In the genomic region with DNA sequence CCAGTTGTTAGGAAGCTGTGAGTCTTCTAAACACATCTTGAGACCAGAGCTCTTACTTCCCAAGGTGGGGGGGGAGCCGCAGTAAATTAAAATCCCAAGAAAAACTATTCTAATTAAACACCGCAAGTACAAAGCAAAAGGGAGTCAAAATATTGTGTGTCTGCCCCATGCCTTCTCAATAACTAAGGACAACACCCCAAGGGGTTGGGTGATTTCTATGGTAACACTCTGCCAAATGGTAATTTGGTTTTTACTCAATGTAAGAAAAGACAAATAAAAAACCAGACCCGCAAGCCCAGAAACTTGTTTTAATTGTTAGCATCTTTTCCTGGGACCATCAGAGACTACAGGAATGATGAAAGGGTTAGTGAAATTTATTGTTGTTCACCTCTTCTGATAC, we compare ENCODE assay signal across 16 mouse cellular contexts.
DNase-seq lines count a peak whose midpoint lies in the region; ATAC-seq and TF ChIP-seq lines count a peak whose summit lies in the region.
"Had no signal": no experiment of that assay in that cellular context is flagged by ENCODE, and none has a peak within 500 bp of the region (broad histone marks: within the 10 kb centered on the region; RNA-seq: fewer than 3 reads in every experiment).

No protein-coding gene starts in this region.

- 10% methylated on average over 3 of the region's 3 CpGs for WGBS in forebrain, embryonic 15.5 days
- 64% methylated on average over 3 of the region's 3 CpGs for WGBS in hindbrain, embryonic 10.5 days
- WGBS in limb, embryonic 10.5 days, result 49% methylated on average over 3 of the region's 3 CpGs
- WGBS in midbrain, postnatal 0 days, result 46% methylated on average over 3 of the region's 3 CpGs

- H3K9me3 ChIP-seq in forebrain, embryonic 15.5 days, result no peaks in the 10 kb centered on the region
- H3K9me3 ChIP-seq in hindbrain, embryonic 10.5 days, result no peaks in the 10 kb centered on the region
- H3K9me3 ChIP-seq in limb, embryonic 10.5 days (replicated peaks), result no peaks in the 10 kb centered on the region
- no peaks in the 10 kb centered on the region for H3K9me3 ChIP-seq in midbrain, postnatal 0 days (ENCODE audit: low read length)
- H3K9me3 ChIP-seq: heart, embryonic 12.5 days; intestine, embryonic 15.5 days; limb, embryonic 15.5 days had no signal

- H3K27me3 ChIP-seq in forebrain, embryonic 15.5 days, result no peaks in the 10 kb centered on the region
- no peaks in the 10 kb centered on the region for H3K27me3 ChIP-seq in hindbrain, embryonic 10.5 days (ENCODE audit: insufficient read depth, poor library complexity, severe bottlenecking)
- H3K27me3 ChIP-seq in limb, embryonic 10.5 days (ENCODE audit: low read depth, poor library complexity, severe bottlenecking), result no peaks in the 10 kb centered on the region
- H3K27me3 ChIP-seq in midbrain, postnatal 0 days (ENCODE audit: insufficient read depth, low read length), result no peaks in the 10 kb centered on the region
- H3K27me3 ChIP-seq: heart, embryonic 12.5 days; intestine, embryonic 15.5 days had no signal

- DNase-seq in hindbrain, embryonic 10.5 days (ENCODE audit: low spot score), result no peak
- DNase-seq in limb, embryonic 10.5 days (ENCODE audit: low spot score), result peak; percentile 21
- no peak for DNase-seq in midbrain, postnatal 0 days (ENCODE audit: low spot score)
- no peak for DNase-seq in cerebellum, adult 11 months
- DNase-seq in adrenal gland, adult 2 months, result no peak
- DNase-seq: cerebellum, postnatal 25 days; gastrocnemius, postnatal 25 days; kidney, postnatal 10 days; lung, postnatal 14 days; spleen, adult 18-20 months; thymus, adult 18-20 months had no signal

- H3K27ac ChIP-seq in forebrain, embryonic 15.5 days (replicated peaks), result peak overlapping the region; percentile 68
- peak overlapping the region; percentile 78 for H3K27ac ChIP-seq in hindbrain, embryonic 10.5 days
- H3K27ac ChIP-seq in limb, embryonic 10.5 days, result no peak overlapping the region
- no peak overlapping the region for H3K27ac ChIP-seq in midbrain, postnatal 0 days (ENCODE audit: low read depth, low read length)
- H3K27ac ChIP-seq: intestine, embryonic 15.5 days; limb, embryonic 15.5 days had no signal

- H3K4me1 ChIP-seq in forebrain, embryonic 15.5 days, result peaks cover 25% of the 10 kb centered on the region
- H3K4me1 ChIP-seq in hindbrain, embryonic 10.5 days (replicated peaks), result peaks cover 67% of the 10 kb centered on the region
- peaks cover 49% of the 10 kb centered on the region for H3K4me1 ChIP-seq in limb, embryonic 10.5 days
- H3K4me1 ChIP-seq in midbrain, postnatal 0 days (ENCODE audit: insufficient read depth, low read length), result peaks cover 5% of the 10 kb centered on the region; the same call in 1 of the 2 replicates
- H3K4me1 ChIP-seq: intestine, embryonic 15.5 days; limb, embryonic 15.5 days had no signal

- H3K4me3 ChIP-seq in forebrain, embryonic 15.5 days, result no peak overlapping the region
- H3K4me3 ChIP-seq in hindbrain, embryonic 10.5 days, result no peak overlapping the region
- no peak overlapping the region for H3K4me3 ChIP-seq in limb, embryonic 10.5 days
- H3K4me3 ChIP-seq in midbrain, postnatal 0 days (ENCODE audit: low read depth, low read length), result no peak overlapping the region
- H3K4me3 ChIP-seq: heart, embryonic 12.5 days; intestine, embryonic 15.5 days; limb, embryonic 15.5 days had no signal

- TF ChIP-seq CTCF in midbrain, postnatal 0 days (IDR thresholded peaks at IDR 0.05), result no peak

- H3K36me3 ChIP-seq in forebrain, embryonic 15.5 days, result no peaks in the 10 kb centered on the region
- H3K36me3 ChIP-seq in hindbrain, embryonic 10.5 days, result no peaks in the 10 kb centered on the region
- H3K36me3 ChIP-seq in limb, embryonic 10.5 days, result no peaks in the 10 kb centered on the region
- H3K36me3 ChIP-seq in midbrain, postnatal 0 days (ENCODE audit: insufficient read depth, low read length), result no peaks in the 10 kb centered on the region
- H3K36me3 ChIP-seq: heart, embryonic 12.5 days; intestine, embryonic 15.5 days; limb, embryonic 15.5 days had no signal

- no peak overlapping the region for H3K9ac ChIP-seq in forebrain, embryonic 15.5 days (replicated peaks)
- no peak overlapping the region for H3K9ac ChIP-seq in midbrain, postnatal 0 days (replicated peaks; ENCODE audit: low read length, poor library complexity, severe bottlenecking)
- H3K9ac ChIP-seq: heart, embryonic 12.5 days; intestine, embryonic 15.5 days; limb, embryonic 15.5 days had no signal

- peak overlapping the region; percentile 8; the same call in 1 of the 2 replicates for H3K4me2 ChIP-seq in forebrain, embryonic 15.5 days (replicated peaks)
- peak overlapping the region; percentile 19; the same call in 1 of the 2 replicates for H3K4me2 ChIP-seq in midbrain, postnatal 0 days (ENCODE audit: low read depth, low read length, poor library complexity, severe bottlenecking)
- H3K4me2 ChIP-seq: heart, embryonic 12.5 days; intestine, embryonic 15.5 days; limb, embryonic 15.5 days had no signal

- ATAC-seq in forebrain, embryonic 15.5 days (replicated peaks), result peak; percentile 57
- no peak for ATAC-seq in midbrain, postnatal 0 days (ENCODE audit: low FRiP score)
- no peak for ATAC-seq in monocyte, adult 5-6 weeks (replicated peaks; ENCODE audit: insufficient number of reproducible peaks, low FRiP score, low TSS enrichment, poor library complexity, severe bottlenecking)
- ATAC-seq: intestine, embryonic 15.5 days had no signal

Comparison
In these comparisons a context has a peak if more than half of its experiments do, and no peak if none do; other contexts are left out.
1. H3K27ac ChIP-seq: peak in forebrain, embryonic 15.5 days (single experiment) and hindbrain, embryonic 10.5 days (single experiment); none in limb, embryonic 10.5 days (single experiment) and midbrain, postnatal 0 days (single experiment).